Mouse (Mus musculus) bone marrow macrophage, adult 2 months (primary cell): ENCODE data around the gene Ccdc124. TPM values are rescaled to one million over a fixed set of nuclear protein-coding genes. Genes with fewer than 3 reads are reported as not detected.

Experiments used
- H3K27ac ChIP-seq: 2 replicates; pipeline ENCODE4 v1.5.1; 2012; ENCODE audit warnings: low read depth, low read length; ENCODE audit not compliant: insufficient read depth
- H3K4me1 ChIP-seq: 2 replicates; pipeline ENCODE4 v1.6.1; 2012; ENCODE audit warnings: low read length; ENCODE audit not compliant: control insufficient read depth, insufficient read depth
- H3K4me3 ChIP-seq: 2 replicates; pipeline ENCODE4 v1.5.1; 2012; ENCODE audit warnings: mild to moderate bottlenecking, low read length, moderate library complexity; ENCODE audit not compliant: insufficient read depth
- CTCF ChIP-seq: IDR thresholded peaks from 2 replicates; pipeline ENCODE4 v1.5.1; 2012; ENCODE audit warnings: low read depth, mild to moderate bottlenecking, low read length, moderate library complexity
- POLR2A ChIP-seq: IDR thresholded peaks from 2 replicates; pipeline ENCODE4 v1.6.1; 2012; ENCODE audit warnings: mild to moderate bottlenecking, low read depth, low read length, borderline replicate concordance
- polyA plus RNA-seq: library from polyadenylated mRNA; stranded (reverse); fragments of >200 nt; gene quantifications from 2 replicates; pipeline ENCODE4 v1.2.4, GENCODE M21; 2012; ENCODE audit not compliant: missing spikeins, insufficient read depth, insufficient read length

Ccdc124 gene
- polyA plus RNA-seq, 1 experiment, result 35.6 TPM

DNA sequence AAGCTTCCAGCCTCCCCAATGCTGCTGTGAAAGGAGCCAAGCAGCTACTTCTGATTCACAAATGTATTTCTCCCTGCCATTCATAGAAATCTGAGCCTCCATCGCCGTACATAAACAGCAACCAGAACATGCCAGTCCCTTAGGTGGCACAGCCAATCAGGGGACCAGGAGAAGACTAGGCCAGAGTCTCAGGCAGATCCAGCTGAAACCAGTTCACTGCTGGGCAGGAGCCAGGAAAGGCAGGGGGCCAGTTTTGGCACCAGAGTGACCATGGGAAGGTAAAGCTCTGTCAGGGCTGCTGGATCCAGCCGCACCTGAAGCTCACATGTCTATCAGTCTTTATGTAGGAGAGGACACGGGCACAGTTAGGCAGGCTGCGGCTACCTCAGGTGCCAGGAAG, 16.9 kb upstream of the Ccdc124 start:
- H3K4me1 ChIP-seq, result peaks cover 4% of the 10 kb centered on the region; the same call in 1 of the 2 replicates
- no peak overlapping the region for H3K27ac ChIP-seq
- TF ChIP-seq POLR2A (no peak), CTCF (no peak)
- no peak overlapping the region for H3K4me3 ChIP-seq

- no peak for TF ChIP-seq POLR2A
- no peak for TF ChIP-seq CTCF
- peaks cover 16% of the 10 kb centered on the region for H3K4me1 ChIP-seq
- H3K4me3 ChIP-seq, result no peak overlapping the region
Measured at GRCm38 (mm10) chr8:70887669-70888068, 13.9 kb upstream of the Ccdc124 start.

GRCm38 (mm10) chr8:70885612-70886011, 11.9 kb upstream of the Ccdc124 start:
- TF ChIP-seq POLR2A (no peak), CTCF (no peak)
- H3K27ac ChIP-seq, result no peak overlapping the region
- H3K4me3 ChIP-seq, result no peak overlapping the region
- H3K4me1 ChIP-seq, result peaks cover 16% of the 10 kb centered on the region

More at GRCm38 (mm10) chr8:70887669-70888068, 13.9 kb upstream of the Ccdc124 start:
- no peak overlapping the region for H3K27ac ChIP-seq

DNA sequence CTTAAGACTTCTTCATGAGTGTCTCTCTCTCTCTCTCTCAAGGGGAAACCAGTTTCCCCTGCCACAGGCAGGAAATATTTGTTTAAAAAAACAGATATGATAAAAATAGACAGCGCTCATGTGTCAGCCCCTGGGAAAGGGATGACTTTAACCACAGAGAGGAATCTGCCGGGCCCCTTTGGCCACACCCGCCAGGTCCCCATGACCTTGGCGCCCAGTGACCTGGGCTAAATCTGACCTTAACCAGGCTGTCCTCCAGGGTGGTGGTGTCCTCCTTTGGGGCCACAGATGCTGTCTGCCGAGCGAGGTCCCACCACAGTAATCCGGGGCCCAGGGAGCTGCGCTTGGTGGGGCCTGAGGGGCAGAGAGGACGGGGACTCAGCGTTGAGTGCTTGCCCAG, 10.9 kb upstream of the Ccdc124 start:
- peaks cover 16% of the 10 kb centered on the region for H3K4me1 ChIP-seq
- no peak overlapping the region for H3K27ac ChIP-seq
- TF ChIP-seq POLR2A, result no peak
- no peak for TF ChIP-seq CTCF
- no peak overlapping the region for H3K4me3 ChIP-seq

GRCm38 (mm10) chr8:70884186-70884585, 10.5 kb upstream of the Ccdc124 start:
- H3K4me1 ChIP-seq, result peaks cover 16% of the 10 kb centered on the region
- TF ChIP-seq CTCF (no peak), POLR2A (no peak)

GRCm38 (mm10) chr8:70880546-70880945, 6.8 kb upstream of the Ccdc124 start:
- peaks cover 12% of the 10 kb centered on the region for H3K4me1 ChIP-seq
- no peak overlapping the region for H3K27ac ChIP-seq
- H3K4me3 ChIP-seq, result no peak overlapping the region
- no peak for TF ChIP-seq CTCF
- no peak for TF ChIP-seq POLR2A

More at GRCm38 (mm10) chr8:70884186-70884585, 10.5 kb upstream of the Ccdc124 start:
- Histone ChIP-seq H3K4me3 (no peak overlapping the region), H3K27ac (no peak overlapping the region)

- Histone ChIP-seq H3K27ac (no peak overlapping the region), H3K4me1 (peaks cover 8% of the 10 kb centered on the region), H3K4me3 (no peak overlapping the region)
- TF ChIP-seq POLR2A (no peak), CTCF (no peak)
Measured at GRCm38 (mm10) chr8:70880126-70880525, 6.4 kb upstream of the Ccdc124 start.

GRCm38 (mm10) chr8:70879500-70879899, 5.8 kb upstream of the Ccdc124 start:
- Histone ChIP-seq H3K27ac (no peak overlapping the region), H3K4me1 (0 out of 2 replicates have a peak, but pooled peaks cover 3% of the 10 kb centered on the region), H3K4me3 (no peak overlapping the region)
- TF ChIP-seq CTCF, result no peak
- TF ChIP-seq POLR2A, result no peak

- no peak overlapping the region for H3K27ac ChIP-seq
- no peak overlapping the region for H3K4me3 ChIP-seq
- TF ChIP-seq POLR2A (no peak), CTCF (no peak)
- no peaks in the 10 kb centered on the region for H3K4me1 ChIP-seq
Measured at GRCm38 (mm10) chr8:70878178-70878577, 4.4 kb upstream of the Ccdc124 start.

- Histone ChIP-seq H3K27ac (no peak overlapping the region), H3K4me3 (no peak overlapping the region)
- TF ChIP-seq CTCF (no peak), POLR2A (no peak)
Measured at GRCm38 (mm10) chr8:70876382-70876781, 2.6 kb upstream of the Ccdc124 start.

GRCm38 (mm10) chr8:70874441-70874840, 706 bp upstream of the Ccdc124 start:
- Histone ChIP-seq H3K27ac (no peak overlapping the region), H3K4me1 (no peaks in the 10 kb centered on the region)
- TF ChIP-seq CTCF (no peak), POLR2A (no peak)

More at GRCm38 (mm10) chr8:70876382-70876781, 2.6 kb upstream of the Ccdc124 start:
- H3K4me1 ChIP-seq, result no peaks in the 10 kb centered on the region

More at GRCm38 (mm10) chr8:70874441-70874840, 706 bp upstream of the Ccdc124 start:
- H3K4me3 ChIP-seq, result no peak overlapping the region
